Mouse (Mus musculus) adrenal gland, postnatal 10 days (tissue): ENCODE measurements at regions not wholly inside any gene's neighbourhood (a gene's known extent, or its start where the extent isn't known, plus 50 kb on each side); places are given as distances from the start of the nearest gene placed in this dataset.

Experiments
- DNase-seq: peaks from one replicate; pipeline ENCODE4 v3.0.0; 2021; ENCODE audit warnings: mixed read lengths

- no peak for DNase-seq
These were observed 144.8 kb upstream of the Gimd1 start for GRCm38 (mm10) chr3:132484814-132485213.

GRCm38 (mm10) chr3:132485553-132485952 lies 144.1 kb upstream of the Gimd1 start:
- DNase-seq, result no peak

DNA sequence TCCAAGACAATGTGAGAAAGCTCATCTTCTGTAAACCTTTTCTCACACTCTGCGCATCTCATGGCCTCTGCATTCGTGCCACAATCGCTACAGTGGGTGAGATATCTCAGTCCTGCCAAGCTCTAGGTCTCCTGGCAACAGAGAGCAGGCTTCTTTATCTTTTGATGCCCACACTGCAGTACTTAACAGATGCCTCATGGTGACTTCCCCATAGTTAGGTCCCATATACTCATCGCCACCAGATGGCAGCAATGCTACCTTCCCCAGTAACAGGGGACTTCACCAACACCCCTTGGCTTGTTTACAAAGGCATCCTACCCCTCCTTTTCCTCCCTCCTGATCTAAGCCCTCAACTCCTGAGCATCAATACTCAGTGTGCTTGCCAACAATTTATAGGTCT lies 123.5 kb upstream of the Gimd1 start:
- DNase-seq, result peak; percentile 76

DNA sequence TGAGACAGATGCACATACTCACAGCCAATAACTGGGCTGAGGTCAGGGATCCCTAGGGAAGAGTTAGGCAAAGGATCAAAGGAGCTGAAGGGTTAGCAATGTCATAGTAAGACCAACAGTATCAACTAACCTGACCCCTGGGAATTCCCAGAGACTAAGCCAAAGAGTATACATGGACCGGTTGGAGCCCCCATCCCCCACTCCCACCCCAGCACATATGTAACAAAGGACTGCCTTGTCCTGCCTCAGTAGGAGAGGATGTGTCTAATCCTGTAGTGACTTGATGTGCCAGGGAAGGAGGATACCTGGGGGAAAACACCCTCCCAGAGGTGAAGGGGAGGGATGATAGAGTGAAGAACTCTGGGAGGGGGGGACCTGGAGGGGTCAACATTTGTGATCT lies 119.4 kb upstream of the Gimd1 start:
- peak; percentile 3 for DNase-seq

DNA sequence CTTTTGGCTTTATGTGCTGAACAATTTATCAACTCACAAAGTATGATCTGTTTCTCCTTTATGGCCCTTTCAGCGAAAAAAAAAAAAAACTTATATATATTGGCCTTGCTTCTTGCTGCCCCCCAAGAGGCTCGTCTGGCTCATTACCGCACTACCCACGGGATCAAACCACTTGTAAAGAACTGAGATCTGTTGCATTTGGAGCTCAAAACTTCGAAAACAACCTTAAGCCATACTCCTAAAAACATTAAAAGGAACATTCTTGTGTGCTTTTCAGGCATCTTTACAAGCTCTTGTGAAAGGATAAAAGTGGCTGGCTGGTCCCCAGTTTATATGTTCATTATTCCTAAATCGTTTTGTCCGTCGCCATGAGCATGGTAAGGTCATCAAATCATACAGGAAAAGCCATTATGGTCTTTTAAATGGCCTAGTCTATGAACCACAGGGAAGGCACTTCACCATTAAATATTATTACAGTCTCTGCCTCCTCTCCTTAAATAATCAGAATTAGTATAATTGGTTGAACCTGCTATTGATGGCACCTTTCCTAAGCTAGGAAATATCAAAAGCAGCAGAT lies 117.0 kb upstream of the Gimd1 start:
- DNase-seq, result no peak

GRCm38 (mm10) chr3:132533323-132533904 lies 96.2 kb upstream of the Gimd1 start:
- no peak for DNase-seq

- DNase-seq, result no peak
These were observed 89.6 kb upstream of the Gimd1 start for GRCm38 (mm10) chr3:132539780-132540658.

DNA sequence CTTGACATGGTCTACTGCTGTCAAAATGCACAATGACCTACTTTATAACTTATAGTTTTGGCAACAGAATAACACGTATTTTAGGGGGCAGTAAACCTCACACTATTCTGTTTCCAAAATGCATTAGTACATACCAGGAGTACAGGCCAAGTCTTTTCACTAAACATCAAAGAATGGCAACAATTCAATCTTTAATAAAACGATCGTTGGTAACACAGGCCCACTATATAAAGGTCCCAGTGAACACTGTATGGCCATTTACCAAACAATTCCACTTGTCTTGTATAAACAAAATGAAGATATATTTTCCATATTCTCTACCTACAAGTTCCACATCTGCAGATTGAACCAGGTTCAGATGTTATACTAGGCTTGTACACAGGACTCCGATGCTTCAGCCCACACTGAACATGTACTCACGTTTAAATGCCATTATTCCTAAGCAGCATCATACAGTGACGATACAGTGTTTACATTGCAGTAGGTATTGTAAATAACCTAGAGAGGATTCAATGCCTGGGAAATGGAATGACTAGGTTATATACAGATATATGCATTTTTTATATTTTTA lies 78.3 kb upstream of the Gimd1 start:
- no peak for DNase-seq

GRCm38 (mm10) chr3:132565755-132566154 lies 63.9 kb upstream of the Gimd1 start:
- no peak for DNase-seq

- DNase-seq, result no peak
These were observed 63.3 kb upstream of the Gimd1 start for GRCm38 (mm10) chr3:132566301-132566700.
